Mouse (Mus musculus): ENCODE results near the gene Cilp2.

The Cilp2 gene

DNA sequence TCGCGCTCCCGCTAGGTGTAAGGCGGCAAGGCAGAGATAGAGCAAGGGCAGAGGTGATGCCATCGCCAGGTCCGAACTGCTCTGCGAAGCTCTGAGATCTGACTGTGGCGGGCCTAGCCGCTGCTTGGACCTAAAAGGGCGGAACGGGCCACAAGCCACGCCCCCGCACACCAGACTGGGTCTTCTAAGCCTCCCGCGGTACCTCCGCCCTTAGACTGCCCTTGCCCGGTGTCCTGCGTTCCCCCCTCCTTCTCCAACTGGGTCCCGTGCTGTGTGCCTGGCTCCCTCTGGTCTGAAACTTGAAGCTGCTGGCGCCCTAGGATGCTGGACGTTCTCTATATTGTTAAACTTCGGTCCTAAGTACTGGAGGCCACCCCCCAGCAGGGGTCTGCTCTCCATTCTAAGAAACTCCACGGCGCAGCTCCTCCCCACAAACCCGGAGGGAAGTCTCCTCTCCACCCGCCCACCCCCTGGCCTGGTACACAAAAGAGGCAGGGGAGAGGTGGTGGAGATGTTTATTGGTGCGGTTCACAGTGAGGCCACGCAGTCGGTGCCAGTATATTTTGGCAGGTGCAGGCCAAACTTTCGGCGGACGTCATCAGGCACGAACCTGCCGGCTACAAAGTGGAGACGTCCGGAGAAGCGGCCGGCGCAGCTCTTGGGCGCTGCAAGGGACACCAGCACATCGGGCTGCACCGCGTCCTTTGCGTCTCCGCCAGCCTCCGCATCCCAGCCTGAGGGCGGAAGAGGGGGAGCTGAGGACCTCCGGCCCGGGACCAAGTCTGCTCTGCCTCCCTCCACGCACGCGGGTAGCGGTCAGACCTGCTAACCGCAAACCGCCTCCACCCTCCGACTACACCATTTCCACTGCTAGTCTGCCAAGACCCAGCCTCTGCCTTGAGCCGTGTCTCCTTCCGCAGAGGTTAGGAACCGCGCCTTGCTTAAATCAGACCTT lies at the start of gene Cilp2:
Cilp2 (minus strand) TSS at position 399 of the 955 bp plus-strand sequence.
- no peak for DNase-seq

DNA sequence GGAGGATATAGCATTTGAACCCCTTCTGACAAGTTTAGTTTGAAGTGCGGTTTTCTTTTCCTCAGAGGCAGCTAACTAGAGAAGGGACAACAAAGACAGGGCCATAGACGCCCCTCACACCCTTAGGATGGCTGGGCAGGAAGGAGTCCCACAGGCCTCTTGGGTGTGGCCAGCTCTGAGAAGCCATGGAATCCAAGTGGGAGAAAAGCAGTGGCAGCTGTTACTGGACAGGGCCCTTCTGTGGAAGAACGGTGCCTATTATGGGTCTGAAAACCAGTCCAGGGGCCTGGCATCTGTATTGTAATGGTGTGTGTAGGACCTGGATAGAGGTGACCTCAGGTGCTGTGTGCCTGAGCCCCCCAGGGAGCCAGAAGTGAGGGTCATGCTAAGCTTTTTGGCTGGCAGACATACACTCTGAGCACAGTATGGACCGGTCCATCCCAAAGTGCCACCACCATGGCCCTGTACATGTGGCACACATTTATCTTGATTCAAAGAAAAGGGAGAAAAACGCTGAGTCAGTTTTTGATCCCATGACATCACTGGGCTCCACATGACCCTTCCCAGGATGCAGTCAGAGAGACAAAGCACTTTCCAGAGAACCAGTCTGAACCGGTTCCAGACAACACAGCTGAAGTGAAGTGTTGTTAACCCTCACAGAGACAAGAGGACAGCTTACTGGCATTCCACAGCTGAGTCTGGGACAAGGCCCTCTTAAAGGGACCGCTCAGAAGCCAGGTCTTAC lies 48.7 kb upstream of the Cilp2 start:
- no peak for DNase-seq

DNA sequence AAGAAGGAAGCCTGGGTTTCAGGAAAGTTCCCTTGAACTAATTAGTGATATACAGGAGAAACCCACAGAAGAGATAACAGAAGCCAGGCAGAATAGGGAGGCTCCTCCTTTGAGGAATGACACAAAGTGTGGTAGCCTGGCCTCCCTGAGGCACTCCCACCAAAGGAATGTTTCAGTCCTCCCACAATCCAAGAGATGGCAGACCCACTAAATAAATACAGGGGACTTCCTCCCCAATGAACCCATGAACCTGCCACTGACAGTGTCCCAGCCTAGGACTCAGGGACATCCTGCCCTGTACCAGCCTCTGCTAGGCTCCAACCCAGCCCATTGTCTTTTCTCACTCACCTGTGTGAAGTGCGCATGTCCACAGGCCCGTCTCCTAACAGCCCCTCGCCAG lies 47.9 kb upstream of the Cilp2 start:
- no peak for DNase-seq

DNA sequence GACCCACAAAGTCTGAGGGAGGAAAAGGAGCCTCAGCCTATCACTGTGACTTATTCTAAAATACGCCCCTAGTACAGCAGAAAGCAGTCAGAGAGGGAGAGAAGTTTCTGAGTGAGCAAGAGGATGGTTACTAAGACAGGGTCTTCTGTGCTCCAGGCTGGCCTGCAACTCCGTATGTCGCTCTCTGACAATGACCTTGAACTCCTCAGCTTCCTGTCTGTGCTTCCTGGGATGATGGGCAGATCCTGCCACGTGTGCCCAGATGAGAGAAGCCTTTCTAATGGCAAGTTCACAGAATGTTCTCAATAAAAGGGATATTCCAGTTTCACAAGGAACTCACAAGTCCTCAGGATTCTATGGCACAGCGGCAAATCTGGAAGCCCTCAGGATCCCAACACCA lies 47.1 kb upstream of the Cilp2 start:
- no peak for DNase-seq

DNA sequence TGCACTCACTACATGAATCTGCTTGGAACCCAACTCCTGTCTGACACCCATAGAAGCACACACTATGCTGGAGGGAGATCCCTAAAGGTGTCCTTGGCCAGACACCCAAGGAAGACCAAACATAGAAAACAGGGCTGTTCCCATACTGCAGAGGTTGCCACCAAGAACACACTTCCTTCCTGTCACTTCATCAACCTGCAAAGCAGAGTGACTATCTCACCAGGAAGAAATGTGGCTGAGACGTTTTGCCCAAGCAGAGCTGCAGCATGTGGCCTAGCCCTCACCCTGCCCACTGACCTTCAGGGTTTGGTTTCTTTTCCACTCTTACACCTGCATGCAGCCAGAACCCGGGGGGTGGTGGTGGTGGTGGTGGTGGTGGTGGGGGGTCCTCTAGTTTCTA lies 46.3 kb upstream of the Cilp2 start:
- DNase-seq, result no peak

DNA sequence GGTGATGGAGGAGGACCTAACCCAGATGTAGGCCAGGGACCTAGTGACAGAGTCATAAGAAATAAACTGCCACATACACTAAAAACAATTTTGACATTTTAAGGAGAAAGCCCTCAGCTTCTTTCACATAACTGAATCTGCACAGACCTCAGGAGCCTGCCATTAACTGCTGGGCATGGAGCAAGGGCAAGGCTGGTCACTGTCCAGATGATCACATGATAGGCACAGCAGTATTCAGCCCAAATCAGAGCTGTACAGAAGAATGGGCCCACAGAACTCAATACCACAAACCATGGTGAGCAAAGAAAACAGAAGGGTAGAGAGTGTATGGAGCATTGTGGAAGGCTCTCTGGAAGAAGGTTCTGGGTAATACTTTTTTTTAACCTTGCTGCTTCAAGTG lies 39.4 kb upstream of the Cilp2 start:
- DNase-seq, result no peak

DNA sequence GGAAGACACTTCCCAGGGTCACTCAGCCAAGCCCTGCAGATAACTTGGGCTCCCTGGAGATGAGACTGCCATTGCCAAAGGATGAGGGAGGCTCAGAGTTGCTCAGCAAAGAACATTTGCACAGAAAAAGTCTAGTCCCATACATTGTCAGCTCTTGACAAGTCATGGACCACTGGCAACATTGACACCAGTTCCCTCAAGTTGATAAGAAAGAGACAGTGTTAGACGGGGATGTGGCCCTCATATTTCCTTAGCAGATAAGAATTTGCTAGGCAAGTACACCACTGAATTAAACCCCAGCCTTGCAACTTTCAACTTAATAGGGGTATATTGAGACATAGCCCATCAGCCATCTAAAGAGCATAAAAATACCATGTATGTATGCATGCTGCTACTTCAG lies 36.5 kb upstream of the Cilp2 start:
- no peak for DNase-seq

DNA sequence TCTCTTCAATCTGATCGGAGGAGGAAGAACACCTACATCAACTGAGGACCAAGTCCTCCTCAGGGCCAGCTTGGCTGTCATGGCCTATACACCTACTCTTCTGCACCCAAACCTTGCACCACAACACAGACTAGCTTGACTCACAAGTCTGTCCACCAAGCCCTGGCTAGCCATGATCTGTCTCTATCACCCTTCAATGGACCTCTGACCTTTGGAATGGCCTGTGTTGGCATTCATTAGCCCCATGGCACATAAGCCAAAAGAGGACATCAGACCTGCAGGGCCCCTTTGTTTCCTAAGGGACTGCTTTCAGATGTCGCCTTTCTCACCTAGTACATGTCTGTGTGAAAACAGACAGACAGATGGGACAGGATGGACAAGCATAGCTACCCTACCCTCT lies 33.7 kb upstream of the Cilp2 start:
- DNase-seq, result no peak

DNA sequence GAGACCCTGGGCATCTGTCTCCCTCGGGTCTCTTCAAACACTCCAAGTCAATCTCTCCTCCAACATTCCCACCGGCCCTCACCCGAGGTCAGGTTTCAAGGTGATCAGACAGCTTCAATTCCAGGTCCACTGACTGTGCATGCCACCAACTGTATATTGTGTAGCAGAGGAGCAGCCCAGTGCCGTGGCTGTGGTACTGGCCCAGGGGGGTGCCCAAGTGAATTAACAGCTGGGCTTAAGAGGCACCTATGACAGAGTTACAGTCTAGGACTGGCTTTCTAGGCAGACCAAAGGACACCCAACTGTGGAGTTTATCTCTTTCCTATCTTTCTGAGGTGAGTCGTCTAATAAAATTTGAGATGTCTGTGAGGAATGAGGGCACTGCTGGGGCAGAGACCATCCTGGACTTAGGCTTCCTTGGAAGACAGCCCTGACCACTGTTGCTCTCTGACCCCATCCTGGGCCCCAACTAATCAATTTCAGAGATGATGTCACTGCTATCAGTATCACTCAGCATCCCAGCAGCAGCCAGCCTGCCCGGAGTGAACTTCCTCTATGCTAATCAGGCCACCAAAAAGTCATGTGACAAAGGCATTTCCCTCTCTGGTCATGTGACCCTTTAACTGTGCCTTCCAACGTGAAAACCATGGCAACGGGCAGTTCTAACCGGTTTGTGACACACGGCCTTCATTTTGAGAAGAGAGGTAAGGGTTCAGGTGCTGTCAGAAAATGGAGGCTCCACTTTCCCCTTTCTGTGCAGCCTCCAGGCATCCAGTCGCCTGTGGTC lies 32.6 kb upstream of the Cilp2 start:
- DNase-seq, result peak; percentile 77

DNA sequence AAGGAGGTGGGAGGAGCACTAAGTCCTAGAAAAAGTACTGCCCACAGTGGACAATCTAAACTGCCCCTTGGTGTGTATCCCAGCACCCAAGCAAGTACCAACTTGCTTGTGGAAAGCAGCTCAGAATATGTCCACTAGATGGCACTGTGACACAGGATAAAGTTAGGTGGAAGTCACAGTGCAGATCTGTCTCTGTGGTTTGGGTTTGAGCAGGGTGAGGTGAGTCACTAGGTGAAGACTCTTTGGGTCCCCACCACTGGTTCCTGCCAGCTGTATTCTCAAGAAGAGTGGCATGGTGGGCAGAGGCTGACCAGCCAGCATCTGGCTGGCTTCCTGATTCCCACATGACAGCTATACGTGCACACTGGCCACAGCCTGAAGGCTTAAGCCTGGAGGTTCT lies 31.5 kb upstream of the Cilp2 start:
- DNase-seq, result peak; percentile 75

DNA sequence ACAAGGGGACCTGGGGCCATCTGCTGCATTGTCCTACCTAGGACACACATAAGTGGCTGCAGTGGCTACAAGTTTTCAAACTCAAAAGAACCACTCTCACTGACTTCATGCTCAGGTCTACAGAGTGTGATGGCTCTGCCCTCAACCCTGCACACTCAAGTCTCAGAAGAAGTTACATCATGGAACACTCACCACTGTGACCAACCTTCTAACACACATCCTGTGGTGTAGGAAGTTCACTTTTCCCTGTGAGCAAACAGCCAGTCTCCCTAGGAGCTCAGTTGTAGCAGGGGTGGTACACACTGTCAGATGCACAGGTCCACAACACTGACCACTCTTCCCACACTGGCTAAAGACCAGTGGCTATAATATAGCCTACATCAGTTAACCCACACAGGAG lies 31.0 kb upstream of the Cilp2 start:
- DNase-seq, result no peak

DNA sequence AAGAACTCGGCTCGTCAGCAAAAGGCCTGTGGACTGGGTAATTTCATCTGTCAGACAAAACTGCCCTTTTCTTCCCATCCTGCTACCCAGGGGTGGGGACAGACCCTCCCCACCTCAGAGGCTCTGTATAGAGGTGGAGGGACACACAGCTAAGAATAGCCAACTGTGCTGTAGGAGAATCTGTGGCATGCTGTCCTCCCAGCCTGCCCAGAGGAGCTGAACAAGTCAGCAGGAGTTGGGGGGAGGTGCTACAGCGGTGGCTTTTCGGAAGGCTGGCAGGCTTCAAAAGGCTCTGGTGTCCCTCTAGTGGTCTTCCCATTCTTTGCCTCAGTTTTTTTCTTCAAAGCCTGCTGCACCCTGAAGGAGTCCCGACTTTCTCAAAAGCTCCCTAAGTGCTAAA lies 28.3 kb upstream of the Cilp2 start:
- DNase-seq, result no peak

DNA sequence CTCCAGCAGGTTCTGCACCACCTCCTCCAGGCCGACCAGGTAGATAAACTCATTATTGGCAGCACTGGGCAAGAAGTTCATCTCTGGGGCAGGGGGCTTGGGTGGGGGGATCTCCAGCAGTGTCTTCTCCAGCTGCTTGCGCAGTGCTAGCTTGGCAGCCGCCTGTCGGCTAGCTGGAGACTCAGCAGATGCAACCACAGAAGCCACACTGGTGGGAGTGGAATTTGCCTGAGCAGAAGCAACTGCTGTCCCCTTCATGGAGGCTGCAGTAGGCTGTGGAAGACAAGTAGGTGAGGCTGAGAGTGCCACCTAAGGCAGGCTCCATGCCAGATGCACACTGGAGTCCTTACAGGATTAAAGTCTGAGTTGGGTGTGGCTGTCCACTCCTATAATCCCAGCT lies 27.0 kb upstream of the Cilp2 start:
- no peak for DNase-seq

DNA sequence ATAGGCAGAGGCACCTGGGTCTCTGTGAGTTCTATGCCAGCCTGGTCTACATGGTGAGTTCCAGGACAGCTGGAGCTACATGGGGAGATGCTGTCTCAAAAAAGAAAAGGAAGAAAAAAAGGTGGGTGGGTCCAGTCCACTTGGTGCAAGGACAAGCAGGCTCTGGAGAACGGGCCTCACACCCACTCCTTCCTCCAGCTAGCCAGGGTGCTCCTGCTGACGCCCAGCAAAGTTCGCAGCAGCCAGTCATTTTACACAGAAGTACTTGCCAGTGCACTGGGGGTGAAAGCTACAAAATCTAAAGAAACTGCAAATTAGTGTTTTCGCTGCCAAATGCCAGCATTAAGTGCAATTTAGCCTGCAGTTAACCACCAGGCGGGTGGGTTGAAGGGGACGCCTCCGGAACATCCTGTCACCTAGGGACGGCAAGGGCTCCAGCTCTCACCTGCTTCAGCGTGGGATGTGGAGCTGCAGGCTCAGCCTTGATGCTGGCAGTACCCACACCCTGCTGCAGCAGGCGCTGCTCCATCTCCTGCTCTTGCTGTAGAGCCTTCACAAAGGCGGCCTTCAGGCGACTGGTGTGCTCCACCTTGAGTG lies 25.1 kb upstream of the Cilp2 start:
- no peak for DNase-seq

DNA sequence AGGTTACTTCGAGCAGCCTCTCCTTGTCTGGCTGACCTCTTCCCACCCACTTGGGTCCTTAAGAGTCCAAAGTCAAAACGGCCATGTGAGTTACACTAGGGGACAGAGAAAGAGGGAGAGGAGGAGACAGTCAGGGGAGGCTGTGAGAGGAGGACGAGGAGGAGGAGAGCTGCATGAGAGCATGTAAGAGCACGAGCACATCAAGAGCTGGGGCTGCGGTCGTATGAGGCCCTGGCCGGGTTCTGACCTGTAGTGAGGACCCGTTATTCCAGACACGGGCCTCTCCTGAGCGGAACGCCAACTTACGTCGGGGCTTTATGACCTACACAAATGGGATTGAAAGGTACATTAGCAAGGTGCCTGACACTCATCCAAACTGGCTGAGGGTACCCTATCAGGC lies 24.4 kb upstream of the Cilp2 start:
- DNase-seq, result no peak

DNA sequence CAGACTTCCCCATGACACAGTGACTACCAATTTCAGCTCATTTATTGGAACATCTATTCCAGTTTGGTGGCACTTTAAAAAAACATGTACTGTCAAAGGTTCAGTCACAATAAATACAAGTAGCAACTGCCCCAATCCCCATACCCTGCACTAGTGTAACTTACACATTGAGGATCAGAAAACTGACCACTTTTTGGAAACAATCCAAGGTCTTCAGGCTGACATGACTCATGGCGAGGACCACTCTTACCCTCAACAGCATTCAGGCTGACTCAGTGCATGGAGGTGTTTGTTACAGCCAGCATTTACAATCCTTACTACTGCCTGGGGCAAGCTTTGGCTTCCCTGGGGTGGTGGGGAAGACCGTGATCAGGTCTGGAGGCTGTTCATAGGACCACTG lies 19.6 kb upstream of the Cilp2 start:
- DNase-seq, result no peak

DNA sequence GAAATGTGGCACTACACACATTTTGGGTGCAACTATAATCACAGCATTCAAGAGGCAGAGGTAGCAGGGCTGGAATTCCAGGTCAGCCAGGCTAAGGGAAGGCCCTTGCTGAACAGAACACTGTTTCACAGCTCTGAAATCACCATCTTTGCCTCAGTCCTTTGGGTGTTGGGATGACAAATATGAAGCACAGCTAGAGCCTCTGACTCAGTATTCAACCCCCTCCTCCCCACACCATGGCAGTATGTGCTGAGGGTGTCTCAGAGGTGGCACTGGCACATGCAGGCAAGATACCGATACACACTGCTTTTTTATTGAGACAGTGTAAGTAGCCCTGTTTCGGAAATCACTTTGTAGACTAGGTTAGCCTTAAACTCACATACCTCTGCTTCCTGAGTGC lies 18.8 kb upstream of the Cilp2 start:
- no peak for DNase-seq

DNA sequence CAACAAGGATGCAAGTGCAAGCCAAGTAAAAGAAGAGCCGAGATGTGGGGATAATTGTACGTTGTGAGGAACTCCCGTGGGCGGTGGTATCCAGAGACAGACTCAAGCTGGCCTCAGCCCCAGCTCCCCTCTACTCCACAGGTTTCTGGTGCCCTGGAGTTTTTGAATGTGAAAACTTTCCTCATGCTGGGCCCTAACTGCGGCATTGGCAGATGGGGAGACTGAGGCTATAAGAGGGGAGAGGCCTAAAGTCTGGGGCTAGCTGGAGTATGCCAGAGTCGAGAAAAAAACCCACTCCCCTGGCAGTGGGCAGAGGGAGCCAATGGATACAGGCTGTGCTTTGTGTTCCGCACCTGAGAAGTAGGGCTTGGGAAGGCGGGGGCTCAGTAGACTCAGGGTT lies 16.6 kb upstream of the Cilp2 start:
- DNase-seq, result no peak

DNA sequence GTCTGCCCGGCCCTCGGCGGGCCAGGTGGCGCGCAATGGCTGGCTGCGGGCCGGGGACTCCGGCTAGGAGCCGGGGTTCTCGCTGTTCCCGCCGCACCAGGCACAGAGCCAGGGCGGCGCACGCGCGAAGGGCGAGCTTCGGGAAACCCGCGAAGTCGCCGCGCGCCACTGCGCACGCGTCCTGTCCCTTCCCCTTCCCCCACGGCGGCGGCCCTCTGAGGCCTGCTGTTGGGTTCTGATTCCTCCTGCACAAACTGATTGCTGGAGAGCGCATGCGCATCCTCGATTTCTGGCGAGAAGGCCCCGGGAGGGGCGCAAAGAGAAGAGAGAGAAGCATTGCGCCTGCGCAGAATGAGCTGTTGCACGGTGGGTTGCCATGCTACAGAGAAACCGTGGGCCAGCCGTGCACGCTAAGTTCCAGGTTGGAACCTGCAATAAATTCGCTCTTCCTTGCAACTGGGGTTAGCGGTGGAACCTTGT lies 15.6 kb upstream of the Cilp2 start:
- DNase-seq, result peak; percentile 99

DNA sequence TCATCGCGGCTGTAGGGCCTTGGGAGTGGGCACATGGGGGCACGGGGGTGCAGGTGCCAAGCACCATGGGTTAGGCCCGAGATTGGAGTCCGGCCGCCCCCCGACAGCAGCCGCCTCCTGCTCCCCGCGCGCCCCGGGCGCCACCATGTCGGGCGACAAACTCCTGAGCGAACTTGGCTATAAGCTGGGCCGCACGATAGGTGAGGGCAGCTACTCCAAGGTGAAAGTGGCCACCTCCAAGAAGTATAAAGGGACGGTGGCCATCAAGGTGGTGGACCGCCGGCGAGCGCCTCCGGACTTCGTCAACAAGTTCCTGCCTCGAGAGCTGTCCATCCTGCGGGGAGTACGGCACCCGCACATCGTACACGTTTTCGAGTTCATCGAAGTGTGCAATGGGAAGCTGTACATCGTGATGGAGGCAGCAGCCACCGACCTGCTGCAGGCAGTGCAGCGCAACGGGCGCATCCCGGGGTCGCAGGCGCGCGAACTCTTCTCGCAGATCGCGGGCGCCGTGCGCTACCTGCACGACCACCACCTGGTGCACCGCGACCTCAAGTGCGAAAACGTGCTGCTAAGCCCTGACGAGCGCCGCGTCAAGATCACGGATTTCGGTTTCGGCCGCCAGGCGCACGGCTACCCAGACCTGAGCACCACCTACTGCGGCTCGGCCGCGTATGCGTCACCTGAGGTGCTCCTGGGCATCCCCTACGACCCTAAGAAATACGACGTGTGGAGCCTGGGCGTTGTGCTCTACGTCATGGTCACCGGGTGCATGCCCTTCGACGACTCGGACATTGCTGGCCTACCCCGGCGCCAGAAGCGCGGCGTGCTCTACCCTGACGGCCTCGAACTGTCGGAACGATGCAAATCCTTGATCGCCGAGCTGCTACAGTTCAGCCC lies 14.9 kb upstream of the Cilp2 start, which contains the start of the genes Tssk6, Ndufa13 and Yjefn3:
Tssk6 (plus strand) TSS at position 22 of the 900 bp plus-strand sequence.
Ndufa13 (minus strand) TSS at position 396 of the 900 bp plus-strand sequence.
Yjefn3 (minus strand) TSS at position 550 of the 900 bp plus-strand sequence.
- DNase-seq, result peak; percentile 55

DNA sequence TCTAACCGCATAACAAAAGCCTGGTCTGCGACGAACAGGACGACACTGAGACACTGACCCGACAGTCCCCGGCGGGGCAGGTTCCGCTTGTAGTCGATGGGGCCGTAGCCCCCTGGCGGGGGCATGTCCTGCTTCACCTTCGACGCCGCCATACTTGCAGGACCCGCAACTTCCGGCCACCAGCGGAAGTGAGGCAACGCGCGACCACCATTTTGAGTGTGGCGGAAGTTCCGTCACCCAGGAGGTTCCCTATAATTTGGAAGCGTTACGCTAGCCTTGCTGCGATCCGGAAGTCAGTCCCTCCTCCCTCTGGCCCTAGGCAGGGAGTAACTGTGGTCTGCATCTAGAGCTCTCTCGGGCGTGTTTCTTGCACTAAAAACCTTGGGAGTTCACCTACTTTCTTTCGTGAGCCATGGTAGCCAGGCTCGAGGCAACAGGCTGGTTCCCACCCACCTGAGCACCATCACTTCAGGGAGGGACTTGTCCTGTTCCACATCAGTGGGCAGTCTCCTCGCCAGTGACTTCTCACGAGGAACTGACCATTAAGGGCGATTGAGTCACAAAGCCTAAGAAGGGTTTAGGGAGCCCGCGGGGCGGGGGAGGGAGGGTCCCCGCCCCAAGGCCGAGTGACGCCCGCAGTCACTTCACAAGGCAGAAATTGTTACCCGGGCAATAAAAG lies 14.1 kb upstream of the Cilp2 start:
- DNase-seq, result peak; percentile 95

All from liver (tissue).